Mouse (Mus musculus) testis, postnatal 14 days (tissue): ENCODE measurements around the gene Aph1c.
"Not testable (repeated sequence)": the region's sequence is repeated elsewhere in the genome, so short reads cannot be mapped to it uniquely, and the experiment has no call there.

Experiments
- DNase-seq: peaks from one replicate; pipeline ENCODE4 v3.0.0; 2021; ENCODE audit warnings: low spot score

Gene Aph1c

DNA sequence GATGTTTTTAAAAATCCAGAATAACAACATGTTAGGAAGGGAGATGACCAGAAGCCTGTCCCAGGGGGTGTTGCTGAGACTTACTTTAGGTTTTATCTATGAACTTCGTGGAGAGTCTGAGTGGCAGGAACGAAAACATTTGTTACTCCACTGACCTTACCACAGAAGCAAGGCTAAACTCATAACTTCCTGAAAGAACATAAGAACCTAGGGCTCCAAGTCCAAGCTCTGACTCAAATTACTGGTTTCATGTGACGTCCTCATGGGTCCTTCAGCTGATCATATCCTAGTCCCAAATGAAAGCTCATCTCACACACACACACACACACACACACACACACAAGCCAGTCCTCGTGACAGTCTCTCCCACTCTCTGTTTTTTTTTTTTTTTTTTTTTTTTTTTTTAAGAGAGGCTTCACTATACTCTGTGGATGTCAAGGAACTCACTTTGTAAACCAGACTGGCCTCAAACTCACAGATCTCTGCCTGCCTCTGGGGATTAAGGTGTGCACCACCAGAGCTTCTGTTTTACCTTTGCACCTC is 2.1 kb downstream of the Aph1c start:
- no peak for DNase-seq

DNA sequence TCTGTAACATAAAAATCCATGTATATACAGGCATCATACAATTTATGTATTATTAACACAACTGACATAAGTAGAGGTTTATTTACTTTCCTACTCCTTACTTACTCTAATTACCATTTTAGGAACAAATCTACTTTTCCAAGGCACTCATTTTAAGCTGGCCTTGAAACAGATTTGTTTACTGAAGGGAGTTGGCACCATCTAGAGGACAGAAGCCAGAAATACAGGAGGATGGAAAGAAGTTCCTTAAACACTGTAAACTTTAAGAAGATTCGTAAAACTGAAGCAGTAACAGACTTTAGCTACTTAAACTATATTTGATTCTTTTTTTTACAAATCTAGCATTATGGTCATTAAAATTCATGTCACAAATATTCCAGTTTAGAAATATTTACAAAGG is 8.5 kb downstream of the Aph1c start:
- DNase-seq = no peak

DNA sequence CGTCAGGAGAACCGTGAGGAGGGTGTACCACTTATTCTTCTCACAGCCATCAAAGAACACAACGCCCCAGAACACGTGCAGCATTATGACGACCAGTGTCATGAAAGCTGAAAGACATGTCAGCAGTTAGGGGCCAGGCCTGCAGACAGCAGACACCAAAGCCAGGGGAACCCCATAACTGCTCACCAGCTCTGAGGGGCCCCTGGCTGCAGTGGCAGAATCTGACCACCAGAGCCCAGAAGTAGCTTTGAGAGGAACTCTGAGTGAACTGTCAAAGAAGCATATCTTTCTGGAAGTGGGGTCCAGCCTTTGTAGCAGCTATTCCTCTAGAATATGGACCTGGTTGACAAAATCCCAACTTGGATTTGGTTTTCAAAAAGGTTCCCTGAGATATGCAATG is 12.3 kb downstream of the Aph1c start:
- not testable (repeated sequence) for DNase-seq

DNA sequence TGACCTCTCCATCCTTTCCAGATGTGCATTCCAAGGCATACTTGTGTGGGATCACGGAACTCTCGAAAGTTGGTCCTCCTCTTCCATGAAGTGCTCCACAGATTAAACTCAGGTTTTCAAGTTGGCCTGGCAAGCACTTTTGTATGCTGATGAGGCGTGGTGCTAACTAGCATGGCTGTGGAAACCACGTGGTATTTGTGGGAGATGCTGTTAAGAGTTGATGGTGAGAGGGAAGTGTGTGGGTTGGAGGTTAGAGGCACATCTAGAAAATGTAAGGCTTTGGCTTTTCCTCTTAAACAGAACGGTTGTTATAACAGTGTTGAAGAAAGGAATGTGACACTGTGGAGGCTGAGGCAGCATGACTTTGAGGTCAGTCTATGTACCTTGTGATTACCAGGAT is 13.5 kb downstream of the Aph1c start:
- no peak for DNase-seq

DNA sequence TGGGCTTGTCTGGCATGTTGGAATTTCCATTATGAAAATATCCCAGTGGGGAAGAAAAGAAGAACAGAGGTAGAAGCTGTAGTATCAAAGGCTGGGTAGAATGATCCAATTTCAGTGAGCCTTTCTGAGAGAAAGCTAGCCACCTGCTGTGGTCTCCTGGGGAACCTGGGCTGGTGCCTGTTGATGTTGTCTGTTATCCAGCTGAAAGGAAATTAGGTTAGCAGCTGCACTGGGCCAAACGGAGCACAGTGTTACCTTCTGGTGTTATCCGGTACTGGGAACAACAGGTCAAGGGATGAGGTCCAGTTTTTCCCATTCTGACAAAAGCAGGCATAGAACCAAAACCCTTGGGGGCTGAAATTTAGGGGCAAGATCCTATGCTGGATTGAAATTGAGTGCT is 21.1 kb downstream of the Aph1c start:
- no peak for DNase-seq

DNA sequence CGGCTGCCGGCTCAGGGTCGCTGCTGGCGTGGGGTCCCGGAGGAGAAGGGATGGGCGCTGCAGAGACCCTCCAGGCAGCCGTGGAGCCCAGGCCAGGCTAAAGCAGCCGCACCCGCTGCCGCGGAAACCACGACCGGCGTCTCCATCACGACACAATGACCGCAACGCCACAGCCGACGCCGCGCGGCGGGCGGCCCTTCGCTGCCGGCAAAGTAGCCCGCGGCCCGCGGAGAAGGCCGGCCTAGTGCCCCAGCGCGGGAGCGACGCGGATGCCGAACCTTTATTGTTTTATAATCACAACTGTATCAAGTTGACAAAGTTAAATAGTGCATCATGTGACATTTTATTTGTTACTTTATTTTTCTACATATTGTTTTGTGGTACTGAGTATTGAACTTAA is 28.6 kb downstream of the Aph1c start:
- peak; percentile 20 for DNase-seq

DNA sequence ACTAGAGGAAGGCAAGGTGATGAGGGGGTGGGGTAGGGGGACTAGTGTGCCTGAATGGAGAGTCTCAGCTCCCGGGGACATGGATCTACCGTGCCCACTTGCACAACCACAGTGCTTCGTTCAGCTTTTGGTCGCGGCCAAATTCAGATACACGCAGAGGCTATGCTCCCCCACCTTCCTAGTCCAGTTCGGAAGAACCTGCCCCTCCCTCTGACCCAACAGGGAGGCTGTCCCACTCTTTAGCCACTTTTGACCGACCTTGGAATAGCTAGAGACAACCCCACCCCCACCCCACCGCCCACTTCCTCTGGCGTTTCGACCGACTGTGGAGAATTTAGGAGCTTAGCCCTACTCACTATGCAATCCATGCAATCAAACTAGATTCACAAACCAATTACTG is 32.6 kb downstream of the Aph1c start:
- DNase-seq = no peak

DNA sequence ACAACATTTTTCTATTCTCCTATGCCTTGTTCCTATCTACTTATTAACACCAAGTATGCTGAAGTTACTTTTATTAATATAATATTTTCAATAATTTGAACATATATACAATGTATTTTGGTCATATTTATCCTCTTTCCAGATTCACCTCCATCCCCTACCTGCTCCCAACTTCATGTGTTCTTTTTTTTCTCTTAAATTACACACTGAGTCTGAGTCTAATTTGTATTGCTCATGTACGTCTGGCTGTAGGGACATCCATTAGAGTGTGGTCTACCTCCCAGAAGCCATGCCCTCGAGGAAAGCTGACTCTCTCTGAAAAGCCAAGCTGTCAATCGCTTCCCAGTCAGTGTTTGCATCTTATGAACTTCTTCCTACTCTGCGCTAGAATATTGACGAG is 37.8 kb downstream of the Aph1c start, which contains the start of gene Gm10647:
Gm10647 (plus strand) TSS at position 301 of the 400 bp plus-strand sequence.
- DNase-seq = no peak

DNA sequence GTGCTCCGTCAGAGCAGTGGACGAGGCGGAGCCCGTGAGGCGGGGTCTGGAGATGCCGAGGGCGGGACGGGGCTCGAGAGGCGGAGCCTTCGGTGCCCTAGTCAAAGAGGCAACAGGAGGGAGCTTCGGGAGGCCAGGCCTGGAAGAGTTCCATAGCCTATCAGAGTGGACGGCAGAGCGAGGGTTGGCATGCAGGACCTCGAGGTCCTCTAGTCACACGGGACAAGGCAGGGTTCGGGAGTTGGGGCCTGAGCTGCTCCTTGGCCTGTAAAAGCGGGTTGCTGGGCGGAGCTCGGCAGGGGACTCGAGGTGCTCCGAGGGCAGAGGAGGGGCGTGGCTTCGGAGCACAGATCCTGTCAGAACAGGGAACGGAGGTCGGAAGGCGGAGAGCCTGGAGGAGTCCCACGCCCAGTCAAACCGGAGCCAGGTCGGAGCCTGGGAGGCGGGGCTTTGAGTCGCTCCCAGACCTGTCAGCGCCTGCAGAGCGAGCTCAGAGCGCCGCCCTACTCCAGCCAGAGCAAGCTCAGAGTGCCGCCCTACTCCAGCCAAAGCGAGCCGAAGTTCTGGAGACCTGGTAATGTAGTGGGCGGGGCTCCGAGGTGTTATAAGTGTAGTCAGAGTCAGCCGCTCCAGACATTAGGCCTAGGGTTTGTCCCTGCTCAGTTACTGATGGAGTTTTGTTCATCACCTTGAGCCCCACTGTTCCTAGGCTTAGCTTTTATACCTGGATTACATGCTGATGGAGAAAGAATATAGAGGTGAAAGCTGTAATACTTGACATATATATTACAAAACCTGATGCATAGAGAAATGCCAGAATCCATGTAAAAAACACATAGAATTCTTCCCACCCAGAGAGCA is 38.8 kb downstream of the Aph1c start, which contains the start of gene Aph1b:
Aph1b (minus strand) TSS at position 27 of the 861 bp plus-strand sequence.
- DNase-seq = peak; percentile 94

DNA sequence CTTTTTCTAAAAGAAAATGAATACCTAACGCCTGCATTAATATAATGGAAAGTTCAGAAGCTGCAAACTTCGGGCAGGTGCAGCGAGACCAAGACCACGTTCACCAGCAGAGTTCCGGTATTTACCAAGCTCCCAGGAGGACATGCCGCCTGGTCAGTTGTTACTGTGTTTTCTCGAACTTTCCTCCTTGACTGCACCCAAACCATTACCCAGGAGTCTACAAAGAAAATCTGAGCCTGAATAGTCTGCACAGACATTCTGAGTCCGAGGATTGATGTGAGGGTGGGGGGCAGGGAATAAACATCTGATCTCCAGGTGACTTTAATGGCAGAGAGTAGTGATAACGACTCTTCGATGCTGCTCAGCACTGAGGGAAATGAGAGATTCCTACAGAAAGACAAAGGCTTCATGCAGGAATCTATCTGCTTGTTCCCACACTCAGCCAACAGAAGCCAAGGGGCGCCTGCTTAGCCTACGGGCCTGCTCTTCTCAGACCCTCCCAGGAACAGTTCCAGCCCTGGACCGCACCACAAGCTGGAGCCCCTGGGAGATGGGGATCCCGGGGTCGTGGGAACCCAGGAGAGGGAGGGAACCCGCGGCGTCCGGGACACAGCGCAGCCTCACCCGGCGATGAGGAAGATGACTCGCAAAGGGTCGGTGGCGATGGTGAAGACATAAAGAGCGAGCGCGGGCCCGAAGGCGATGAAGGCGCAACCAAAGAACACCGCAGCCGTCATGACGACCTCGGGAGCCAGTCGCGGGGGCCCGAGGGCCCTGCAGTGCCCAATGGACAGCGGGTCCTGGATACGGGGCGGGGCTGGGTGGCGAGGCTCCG is 39.7 kb downstream of the Aph1c start:
- no peak for DNase-seq

DNA sequence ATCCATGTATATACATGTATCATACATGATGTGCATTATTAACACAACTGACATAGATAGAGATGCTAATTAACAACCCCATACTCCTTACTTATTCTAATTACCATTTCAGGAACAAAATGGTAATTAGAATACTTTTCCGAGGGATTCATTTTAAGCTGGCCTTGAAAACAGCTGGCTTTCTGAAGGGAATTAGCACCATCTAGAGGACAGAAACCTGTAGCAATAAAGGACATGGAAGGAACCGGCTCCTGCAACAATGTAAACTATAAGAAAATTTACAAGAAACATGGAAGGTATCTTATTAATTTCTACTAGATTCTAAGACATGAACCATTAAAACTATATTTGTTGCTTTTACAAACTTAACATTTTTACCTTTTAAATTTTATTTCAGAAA is 46.7 kb downstream of the Aph1c start:
- DNase-seq = no peak

DNA sequence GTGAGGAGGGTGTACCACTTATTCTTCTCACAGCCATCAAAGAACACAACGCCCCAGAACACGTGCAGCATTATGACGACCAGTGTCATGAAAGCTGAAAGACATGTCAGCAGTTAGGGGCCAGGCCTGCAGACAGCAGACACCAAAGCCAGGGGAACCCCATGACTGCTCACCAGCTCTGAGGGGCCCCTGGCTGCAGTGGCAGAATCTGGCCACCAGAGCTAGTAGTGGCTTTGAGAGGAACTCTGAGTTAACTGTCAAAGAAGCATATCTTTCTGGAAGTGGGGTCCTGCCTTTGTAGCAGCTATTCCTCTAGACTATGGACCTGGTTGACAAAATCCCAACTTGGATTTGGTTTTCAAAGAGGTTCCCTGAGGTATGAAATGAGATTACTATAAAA is 50.0 kb downstream of the Aph1c start:
- not testable (repeated sequence) for DNase-seq

DNA sequence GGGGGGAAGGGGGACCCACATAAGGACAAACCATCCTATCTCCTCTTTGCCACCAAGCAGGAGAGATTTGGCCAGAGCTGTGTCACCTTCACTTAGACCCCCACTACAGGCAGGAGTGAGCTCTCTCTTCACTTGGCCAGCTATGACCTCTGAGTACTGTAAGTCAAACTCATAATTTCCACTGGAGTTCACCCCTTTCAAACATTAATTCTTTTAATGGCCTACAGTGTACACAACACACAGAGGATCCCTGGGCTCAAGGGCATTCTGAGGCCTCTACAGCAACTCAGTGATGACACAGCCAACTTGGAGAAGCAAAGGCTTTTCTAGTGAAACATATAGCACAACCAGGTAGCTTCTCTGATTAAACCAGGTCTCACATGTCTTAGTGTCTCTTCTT is 63.8 kb downstream of the Aph1c start:
- DNase-seq = no peak

DNA sequence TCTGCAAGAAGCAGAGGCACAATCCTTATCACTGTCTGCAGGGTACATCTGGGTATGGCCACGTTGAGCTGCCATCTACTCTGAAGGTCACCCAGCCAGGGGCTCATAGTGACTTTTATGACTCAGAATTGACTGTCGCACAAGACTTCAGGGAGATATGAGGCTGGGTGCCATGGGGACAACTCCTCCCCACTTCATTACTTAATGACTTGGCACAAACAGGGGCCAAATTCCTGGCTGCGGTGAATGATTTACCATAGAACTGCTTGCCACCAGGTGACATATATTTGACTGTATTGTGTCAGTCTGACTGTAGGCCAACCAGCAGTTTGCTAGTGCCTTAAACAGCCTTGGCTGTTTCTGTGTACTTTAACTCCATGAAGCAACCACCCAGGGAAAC is 65.3 kb downstream of the Aph1c start:
- DNase-seq = no peak

DNA sequence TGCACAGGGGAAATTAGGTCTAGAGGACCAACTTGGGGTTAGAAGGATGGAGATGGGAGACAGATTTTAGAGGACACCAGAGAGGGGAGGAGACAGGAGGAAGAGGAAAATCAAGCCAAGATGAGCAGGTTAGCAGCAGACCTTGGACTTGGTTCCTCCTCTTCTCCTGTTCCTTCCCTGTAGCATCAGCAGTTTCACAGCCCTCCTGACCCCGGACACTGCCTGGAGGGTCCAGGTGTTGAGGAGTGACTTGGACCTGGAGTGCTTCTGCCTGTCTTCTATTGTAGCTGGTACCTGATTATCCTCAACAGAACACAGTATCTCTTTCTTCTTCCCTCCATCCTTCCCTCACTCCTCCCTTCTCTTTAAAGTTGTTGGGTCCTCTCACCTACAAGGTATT is 65.8 kb downstream of the Aph1c start:
- DNase-seq = no peak
